ENCODE assay signal across 25 mouse cellular contexts in the genomic region with DNA sequence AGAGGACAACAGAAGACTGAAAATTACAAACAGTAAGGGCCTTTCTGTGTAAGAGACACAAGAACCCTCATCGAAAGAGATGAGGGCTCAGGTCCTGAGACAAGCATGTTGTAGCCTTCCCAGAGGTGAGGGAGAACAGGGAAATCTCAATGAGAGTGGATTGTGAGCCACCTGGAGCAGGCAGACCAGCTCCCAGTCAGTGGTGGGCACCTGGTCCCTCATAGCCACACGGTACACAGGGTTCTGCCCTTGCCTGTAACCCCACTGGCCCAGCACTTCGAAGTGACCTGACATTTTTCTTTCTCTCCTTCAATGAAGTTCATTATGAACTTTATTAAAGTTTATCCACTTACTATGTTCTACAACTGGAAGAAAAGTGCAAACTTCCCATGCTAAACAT. TPM values are rescaled to one million over a fixed set of nuclear protein-coding genes. Genes with fewer than 3 reads are reported as not detected.
"Had no signal": no experiment of that assay in that cellular context is flagged by ENCODE, and none has a peak within 500 bp of the region (broad histone marks: within the 10 kb centered on the region; RNA-seq: fewer than 3 reads in every experiment).

No protein-coding gene starts in this region.

- H3K9ac ChIP-seq: neural tube, embryonic 13.5 days; neural tube, embryonic 15.5 days; stomach, embryonic 15.5 days had no signal

- H3K4me1 ChIP-seq: neural tube, embryonic 13.5 days; neural tube, embryonic 15.5 days; stomach, embryonic 15.5 days had no signal

- H3K27ac ChIP-seq: neural tube, embryonic 13.5 days; neural tube, embryonic 15.5 days; stomach, embryonic 15.5 days; stomach, postnatal 0 days had no signal

- H3K9me3 ChIP-seq: neural tube, embryonic 13.5 days; neural tube, embryonic 15.5 days; stomach, embryonic 15.5 days had no signal

- DNase-seq: retina, postnatal 1 day; right cerebral cortex, adult 18-20 months; right cerebral cortex, postnatal 14 days; right cerebral cortex, postnatal 25 days; right cerebral cortex, postnatal 4 days; spleen, adult 18-20 months; thymus, adult 18-20 months; thymus, adult 2 months; thymus, postnatal 14 days; thymus, postnatal 25 days; thymus, postnatal 36 days; thymus, postnatal 4 days had no signal

- H3K27me3 ChIP-seq: neural tube, embryonic 13.5 days; neural tube, embryonic 15.5 days; stomach, embryonic 15.5 days had no signal

- H3K4me3 ChIP-seq: neural tube, embryonic 13.5 days; neural tube, embryonic 15.5 days; stomach, embryonic 15.5 days had no signal

RNA-seq across cellular contexts. Expression of a gene that starts 12.0 kb away (rescaled TPM):
- total RNA-seq: neutrophil, adult 5-6 weeks had no signal
- polyA plus RNA-seq: neural tube, embryonic 13.5 days; neural tube, embryonic 14.5 days; neural tube, embryonic 15.5 days; small intestine, adult 2 months; spleen, adult 2 months; stomach, embryonic 14.5 days; stomach, embryonic 15.5 days; stomach, embryonic 16.5 days; testis, adult 2 months; thymus, adult 2 months; thymus, postnatal 0 days; urinary bladder, adult 2 months had no signal
